Mouse (Mus musculus) cerebellum, adult 2 months (tissue): ENCODE results near the gene Zmynd12. TPM values are rescaled to one million over a fixed set of nuclear protein-coding genes. Genes with fewer than 3 reads are reported as not detected.

ENCODE experiments used
- DNase-seq, 2 experiments: peaks; one replicate each; pipeline ENCODE4 v3.0.0; 2021
- H3K27ac ChIP-seq: fragments of 200-500 bp; 2 replicates; pipeline ENCODE4 v1.5.1; 2012; ENCODE audit warnings: low read length, control low read depth, inconsistent platforms; ENCODE audit not compliant: insufficient read depth
- H3K27me3 ChIP-seq: fragments of 200-500 bp; 2 replicates; pipeline ENCODE4 v1.6.1; 2012; ENCODE audit warnings: inconsistent platforms, mild to moderate bottlenecking, low read length, moderate library complexity; ENCODE audit not compliant: control insufficient read depth, insufficient read depth
- H3K4me1 ChIP-seq: fragments of 200-500 bp; 2 replicates; pipeline ENCODE4 v1.6.1; 2011; ENCODE audit warnings: low read length; ENCODE audit not compliant: control insufficient read depth, insufficient read depth
- H3K4me3 ChIP-seq: fragments of 200-500 bp; replicated peaks from 2 replicates; pipeline ENCODE3; 2011; ENCODE audit warnings: mild to moderate bottlenecking, low read depth, low read length, control low read depth; ENCODE audit not compliant: insufficient read depth
- CTCF ChIP-seq: fragments of 200-500 bp; IDR thresholded peaks from 2 replicates; pipeline ENCODE4 v1.5.1; 2011; ENCODE audit warnings: low read depth, mild to moderate bottlenecking, control low read depth, low read length, moderate library complexity, borderline replicate concordance; ENCODE audit not compliant: insufficient read depth
- POLR2A ChIP-seq: fragments of 200-500 bp; IDR thresholded peaks from 2 replicates; pipeline ENCODE4 v1.6.1; 2011; ENCODE audit warnings: low read length, control low read depth, borderline replicate concordance; ENCODE audit not compliant: insufficient read depth
- WGBS: fragments of 180-500 bp; shearing (Covaris S2); methylation state at CpG from one replicate; pipeline ENCODE4 v1.1.7; 2018; 5-methylcytosine and 5-hydroxymethylcytosine counted together
- polyA plus RNA-seq: library from polyadenylated mRNA; depleted of rRNA; stranded (reverse); fragments of >200 nt; gene quantifications from 2 replicates; pipeline ENCODE4 v1.2.3, GENCODE M21; 2012; rRNA removed

Zmynd12 gene
- polyA plus RNA-seq, result 0.64 and 0.81 TPM in 2 replicates

DNA sequence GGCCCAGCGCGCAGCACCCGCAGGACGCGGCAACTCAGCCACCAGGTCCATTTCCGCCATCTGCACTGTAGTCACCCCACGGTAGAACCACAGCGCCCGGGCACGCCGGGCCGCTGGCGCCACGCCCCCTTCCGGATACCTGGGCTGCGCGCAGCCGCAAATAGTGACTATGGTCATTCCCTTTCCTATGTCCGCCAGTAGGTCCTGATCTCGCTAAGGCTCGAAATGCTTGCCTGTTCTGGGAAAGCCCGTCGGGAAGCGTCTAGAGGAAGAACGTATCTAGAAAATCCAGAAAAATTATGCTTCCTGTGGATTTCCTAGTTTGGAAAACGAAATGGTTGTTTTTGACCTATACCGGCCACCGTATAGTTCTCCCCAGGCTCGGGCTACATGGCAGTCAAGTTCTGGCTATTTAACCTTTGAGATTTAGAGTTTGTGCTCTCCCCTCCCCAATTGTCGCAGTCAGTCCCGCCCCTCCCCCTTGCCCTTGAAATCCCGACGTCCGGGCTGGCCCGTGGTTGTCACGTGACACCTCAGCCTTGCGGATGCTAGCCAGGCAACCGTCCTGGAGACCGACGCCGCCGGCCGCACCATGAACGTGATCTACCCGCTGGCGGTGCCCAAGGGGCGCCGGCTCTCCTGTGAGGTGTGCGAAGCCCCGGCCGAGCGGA is at the start of gene Zmynd12, which contains the start of gene Ppcs:
Gene Zmynd12 (plus strand): TSS at position 521 of the 671 bp plus-strand sequence.
Gene Ppcs (minus strand): TSS at position 127 of the 671 bp plus-strand sequence.
- WGBS, result under 1% methylated on average over 52 of the region's 52 CpGs
- peak; percentile 93 to 95 for DNase-seq
- peak within 1 kb of the TSS; percentile 90 for H3K4me3 ChIP-seq
- H3K27ac ChIP-seq, result peak within 1 kb of the TSS; percentile 90
- no peaks in the 10 kb centered on the region; the same call in 1 of the 2 replicates for H3K4me1 ChIP-seq
- TF ChIP-seq POLR2A (peak; percentile 64), CTCF (peak; percentile 17; the same call in 1 of the 2 replicates)
- no peaks in the 10 kb centered on the region for H3K27me3 ChIP-seq

GRCm38 (mm10) chr4:119381471-119382190 is 41.0 kb upstream of the Zmynd12 start:
- DNase-seq, result no peak
- H3K27ac ChIP-seq, result no peak overlapping the region
- no peak overlapping the region for H3K4me3 ChIP-seq
- no peaks in the 10 kb centered on the region for H3K27me3 ChIP-seq
- H3K4me1 ChIP-seq, result peaks cover 4% of the 10 kb centered on the region; the same call in 1 of the 2 replicates
- TF ChIP-seq CTCF (peak; percentile 14; the same call in 1 of the 2 replicates), POLR2A (no peak)
- WGBS, result 35% methylated on average over 7 of the region's 7 CpGs

- 48% methylated on average over 3 of the region's 3 CpGs for WGBS
- Histone ChIP-seq H3K27me3 (no peaks in the 10 kb centered on the region), H3K4me3 (no peak overlapping the region), H3K27ac (no peak overlapping the region), H3K4me1 (no peaks in the 10 kb centered on the region)
- TF ChIP-seq POLR2A, result no peak
- TF ChIP-seq CTCF, result no peak
- DNase-seq, result no peak
These were observed 33.4 kb upstream of the Zmynd12 start for GRCm38 (mm10) chr4:119389184-119389583.

- Histone ChIP-seq H3K4me3 (no peak overlapping the region), H3K27ac (no peak overlapping the region), H3K27me3 (no peaks in the 10 kb centered on the region), H3K4me1 (no peaks in the 10 kb centered on the region; the same call in 1 of the 2 replicates)
- WGBS, result 65% methylated on average over 1 of the region's 1 CpGs
- DNase-seq, result no peak
- TF ChIP-seq POLR2A, result no peak
- peak; percentile 22; the same call in 1 of the 2 replicates for TF ChIP-seq CTCF
These were observed 32.2 kb upstream of the Zmynd12 start for GRCm38 (mm10) chr4:119390369-119390768.

- Histone ChIP-seq H3K4me1 (no peaks in the 10 kb centered on the region; the same call in 1 of the 2 replicates), H3K27me3 (no peaks in the 10 kb centered on the region), H3K27ac (no peak overlapping the region), H3K4me3 (no peak overlapping the region)
- TF ChIP-seq CTCF, result no peak
- no peak for TF ChIP-seq POLR2A
- WGBS, result 11% methylated on average over 7 of the region's 7 CpGs
- DNase-seq, result peak; percentile 60 to 79
These were observed 23.9 kb upstream of the Zmynd12 start for GRCm38 (mm10) chr4:119398751-119399150.

DNA sequence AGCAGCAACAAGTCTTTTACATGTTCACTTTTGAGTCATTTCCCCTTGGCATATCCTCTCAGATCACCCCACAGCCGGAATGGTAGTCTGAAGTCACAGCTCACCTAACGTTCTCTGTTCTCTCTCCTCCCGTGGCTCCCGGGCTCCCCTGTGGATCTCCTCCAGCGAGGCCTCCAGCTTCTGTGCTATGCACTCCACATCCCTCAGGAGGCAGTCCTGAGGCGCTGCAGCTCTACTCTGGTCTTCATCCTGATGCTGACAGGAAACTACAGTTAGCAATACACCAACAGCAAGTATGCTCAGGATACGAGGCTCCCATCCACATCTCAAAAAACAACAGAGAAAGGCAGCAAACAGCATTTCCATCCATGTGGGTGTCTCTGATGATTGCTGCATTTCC is 21.7 kb upstream of the Zmynd12 start:
- no peaks in the 10 kb centered on the region for H3K27me3 ChIP-seq
- TF ChIP-seq POLR2A (no peak), CTCF (no peak)
- no peak overlapping the region for H3K4me3 ChIP-seq
- no peaks in the 10 kb centered on the region for H3K4me1 ChIP-seq
- DNase-seq, result no peak
- no peak overlapping the region for H3K27ac ChIP-seq
- 60% methylated on average over 7 of the region's 7 CpGs for WGBS

DNA sequence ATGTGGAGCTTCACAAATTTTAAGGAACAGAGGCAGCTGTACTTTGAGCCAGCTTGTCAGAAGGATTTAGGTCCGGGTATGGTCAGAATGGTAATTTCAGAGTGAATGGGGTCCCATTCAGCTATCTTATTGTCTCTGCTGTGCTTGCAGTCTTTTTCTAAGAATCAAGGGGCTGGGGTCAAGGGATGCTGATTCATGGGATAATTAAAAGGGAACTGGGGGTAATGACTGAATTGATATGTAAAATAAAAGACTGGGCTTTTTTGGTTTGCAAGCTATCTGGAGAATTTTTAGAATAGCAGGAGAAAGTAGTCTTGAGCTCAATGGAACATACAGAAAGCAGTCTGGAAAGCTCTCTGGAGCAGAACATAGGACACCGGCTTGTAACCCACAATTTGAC is 19.2 kb upstream of the Zmynd12 start:
- Histone ChIP-seq H3K27ac (no peak overlapping the region), H3K4me3 (no peak overlapping the region), H3K27me3 (no peaks in the 10 kb centered on the region), H3K4me1 (no peaks in the 10 kb centered on the region)
- no peak for DNase-seq
- no peak for TF ChIP-seq POLR2A
- TF ChIP-seq CTCF, result no peak
- 90% methylated on average over 2 of the region's 2 CpGs for WGBS
